Mouse (Mus musculus) CH12.LX (cell line): ENCODE data around the gene Lrp5. TPM values are rescaled to one million over a fixed set of nuclear protein-coding genes. Genes with fewer than 3 reads are reported as not detected.

Source experiments
- DNase-seq: peaks from one replicate; pipeline ENCODE4 v3.0.0-alpha.2; 2013; ENCODE audit errors: extremely low read depth
- H3K27ac ChIP-seq: 2 replicates; pipeline ENCODE4 v1.5.1; 2012; ENCODE audit warnings: low read depth, mild to moderate bottlenecking, control low read depth, moderate library complexity; ENCODE audit not compliant: insufficient read depth
- H3K27me3 ChIP-seq: replicated peaks from 2 replicates; pipeline ENCODE3; 2012; ENCODE audit warnings: inconsistent platforms
- H3K36me3 ChIP-seq, 2 experiments: replicated peaks in 1 of 2; 2 replicates each; pipeline versions ENCODE3 to v1.6.1; 2012; ENCODE audit warnings: inconsistent platforms in 1 of 2, low read length in 1 of 2, mild to moderate bottlenecking in 1 of 2, mixed read lengths in 1 of 2, moderate library complexity in 1 of 2; ENCODE audit not compliant: control insufficient read depth in 1 of 2, insufficient read depth in 1 of 2
- H3K4me1 ChIP-seq, 2 experiments: 2 replicates each; pipeline ENCODE4 v1.6.1; 2012; ENCODE audit warnings: inconsistent platforms in 1 of 2, moderate library complexity in 1 of 2; ENCODE audit not compliant: insufficient read depth in 2 of 2, control insufficient read depth in 1 of 2
- H3K4me2 ChIP-seq: 2 replicates; pipeline ENCODE4 v1.6.1; 2012; ENCODE audit warnings: low read depth, mild to moderate bottlenecking, control low read depth; ENCODE audit not compliant: poor library complexity, insufficient read depth, severe bottlenecking
- H3K4me3 ChIP-seq, 3 experiments: fragments of 150-350 bp in 1 of 3; sonication (generic) in 1 of 3; replicated peaks in 1 of 3; 2 replicates each; pipeline versions ENCODE3 to v1.5.1; 2011 to 2012; ENCODE audit warnings: low read depth in 2 of 3, low read length in 2 of 3, mild to moderate bottlenecking in 2 of 3, moderate library complexity in 2 of 3, control low read depth in 1 of 3, improper control_type of control experiment in 1 of 3, inconsistent platforms in 1 of 3, mixed read lengths in 1 of 3; ENCODE audit not compliant: poor library complexity in 1 of 3
- H3K79me2 ChIP-seq: replicated peaks from 2 replicates; pipeline ENCODE4 v1.6.1; 2012; ENCODE audit warnings: mild to moderate bottlenecking, moderate library complexity; ENCODE audit not compliant: control insufficient read depth, poor library complexity, insufficient read depth, severe bottlenecking; ENCODE audit errors: extremely low read depth
- H3K9ac ChIP-seq: 2 replicates; pipeline ENCODE4 v1.6.1; 2012; ENCODE audit warnings: low read depth, mild to moderate bottlenecking, control low read depth, moderate library complexity; ENCODE audit not compliant: insufficient read depth
- H3K9me3 ChIP-seq: replicated peaks from 2 replicates; pipeline ENCODE3; 2012; ENCODE audit warnings: low read length, inconsistent platforms, mixed read lengths
- BHLHE40 ChIP-seq: IDR thresholded peaks from 2 replicates; pipeline ENCODE4 v1.6.1; 2011; ENCODE audit warnings: mild to moderate bottlenecking, low read depth, low read length, improper control_type of control experiment
- CHD2 ChIP-seq: IDR thresholded peaks from 2 replicates; pipeline ENCODE4 v1.6.1; 2011; ENCODE audit warnings: low read length, improper control_type of control experiment
- ELF1 ChIP-seq: IDR thresholded peaks from 2 replicates; pipeline ENCODE4 v1.6.1; 2014; ENCODE audit warnings: low read depth, mild to moderate bottlenecking, inconsistent platforms, low read length, improper control_type of control experiment
- EP300 ChIP-seq: IDR thresholded peaks from 2 replicates; pipeline ENCODE4 v1.6.1; 2011; ENCODE audit warnings: low read length, improper control_type of control experiment
- GABPA ChIP-seq: IDR thresholded peaks from 2 replicates; pipeline ENCODE4 v1.6.1; 2012; ENCODE audit warnings: low read depth, low read length, improper control_type of control experiment, inconsistent platforms; ENCODE audit not compliant: insufficient replicate concordance
- IRF4 ChIP-seq: IDR thresholded peaks from 2 replicates; pipeline ENCODE4 v1.6.1; 2014; ENCODE audit warnings: low read depth, mild to moderate bottlenecking, inconsistent platforms, low read length, improper control_type of control experiment
- JUN ChIP-seq: IDR thresholded peaks from 2 replicates; pipeline ENCODE4 v1.6.1; 2011; ENCODE audit warnings: low read depth, mild to moderate bottlenecking, low read length, improper control_type of control experiment, moderate library complexity; ENCODE audit not compliant: insufficient read depth
- KAT2A ChIP-seq: IDR thresholded peaks from 2 replicates; pipeline ENCODE4 v1.6.1; 2012; ENCODE audit warnings: low read length, improper control_type of control experiment, inconsistent platforms; ENCODE audit not compliant: insufficient replicate concordance
- MAFK ChIP-seq: IDR thresholded peaks from 2 replicates; pipeline ENCODE4 v1.6.1; 2011; ENCODE audit warnings: low read length, improper control_type of control experiment; ENCODE audit not compliant: insufficient replicate concordance
- NELFE ChIP-seq: IDR thresholded peaks from 2 replicates; pipeline ENCODE4 v1.6.1; 2011; ENCODE audit warnings: low read depth, low read length, improper control_type of control experiment
- NRF1 ChIP-seq: IDR thresholded peaks from 2 replicates; pipeline ENCODE4 v1.6.1; 2014; ENCODE audit warnings: low read depth, mild to moderate bottlenecking, inconsistent platforms, low read length, improper control_type of control experiment, moderate library complexity
- POLR2A ChIP-seq: IDR thresholded peaks from 2 replicates; pipeline ENCODE4 v1.6.1; 2011; ENCODE audit warnings: low read depth, mild to moderate bottlenecking, improper control_type of control experiment, low read length
- SIN3A ChIP-seq: IDR thresholded peaks from 2 replicates; pipeline ENCODE4 v1.6.1; 2012; ENCODE audit warnings: low read length, improper control_type of control experiment, inconsistent platforms
- TCF12 ChIP-seq: IDR thresholded peaks from 2 replicates; pipeline ENCODE4 v1.6.1; 2014; ENCODE audit warnings: low read depth, mild to moderate bottlenecking, inconsistent platforms, low read length, improper control_type of control experiment
- UBTF ChIP-seq: IDR thresholded peaks from 2 replicates; pipeline ENCODE4 v1.6.1; 2012; ENCODE audit warnings: low read depth, mild to moderate bottlenecking, inconsistent platforms, low read length, improper control_type of control experiment, moderate library complexity
- ZC3H11A ChIP-seq: IDR thresholded peaks from 2 replicates; pipeline ENCODE4 v1.6.1; 2012; ENCODE audit warnings: low read depth, mild to moderate bottlenecking, inconsistent platforms, low read length, improper control_type of control experiment
- ZNF384 ChIP-seq: IDR thresholded peaks from 2 replicates; pipeline ENCODE4 v1.6.1; 2012; ENCODE audit warnings: low read depth, low read length, improper control_type of control experiment, inconsistent platforms
- dilution Hi-C: fragments of 300-500 bp; cut with MboI; formaldehyde crosslinking; loops from 2 replicates; pipeline ENCODE4 v1.14.3; 2020; ENCODE audit warnings: low sequenced_read_pairs; ENCODE audit not compliant: extremely low pct_unique_long_range_greater_than_20kb, extremely low pct_ligation_motif_present
- in situ Hi-C: fragments of 300-500 bp; cut with MboI; formaldehyde crosslinking; loops from 3 replicates; pipeline ENCODE4 v1.14.3; 2019; ENCODE audit warnings: low sequenced_read_pairs, low pct_ligation_motif_present, low pct_unique_long_range_greater_than_20kb, mixed read lengths
- polyA plus RNA-seq: library from polyadenylated mRNA; unstranded; fragments of >175 nt; gene quantifications from 2 replicates; pipeline ENCODE4 v1.2.1, GENCODE M21; 2012; ENCODE audit warnings: low read depth; ENCODE audit not compliant: insufficient read length
- total RNA-seq, 2 experiments: library from RNA; depleted of rRNA; stranded (reverse); fragments of 300-350 nt in 1 of 2; fragments of >200 nt in 1 of 2; gene quantifications; 2 replicates each; pipeline ENCODE4 v1.2.3; 2012 to 2014

The Lrp5 gene
- total RNA-seq (2012; rRNA removed) (0.88 and 1.4 TPM in 2 replicates), total RNA-seq (2014; rRNA removed) (0.13 and 0.32 TPM in 2 replicates), polyA plus RNA-seq (0.93 and 1.1 TPM in 2 replicates)

DNA sequence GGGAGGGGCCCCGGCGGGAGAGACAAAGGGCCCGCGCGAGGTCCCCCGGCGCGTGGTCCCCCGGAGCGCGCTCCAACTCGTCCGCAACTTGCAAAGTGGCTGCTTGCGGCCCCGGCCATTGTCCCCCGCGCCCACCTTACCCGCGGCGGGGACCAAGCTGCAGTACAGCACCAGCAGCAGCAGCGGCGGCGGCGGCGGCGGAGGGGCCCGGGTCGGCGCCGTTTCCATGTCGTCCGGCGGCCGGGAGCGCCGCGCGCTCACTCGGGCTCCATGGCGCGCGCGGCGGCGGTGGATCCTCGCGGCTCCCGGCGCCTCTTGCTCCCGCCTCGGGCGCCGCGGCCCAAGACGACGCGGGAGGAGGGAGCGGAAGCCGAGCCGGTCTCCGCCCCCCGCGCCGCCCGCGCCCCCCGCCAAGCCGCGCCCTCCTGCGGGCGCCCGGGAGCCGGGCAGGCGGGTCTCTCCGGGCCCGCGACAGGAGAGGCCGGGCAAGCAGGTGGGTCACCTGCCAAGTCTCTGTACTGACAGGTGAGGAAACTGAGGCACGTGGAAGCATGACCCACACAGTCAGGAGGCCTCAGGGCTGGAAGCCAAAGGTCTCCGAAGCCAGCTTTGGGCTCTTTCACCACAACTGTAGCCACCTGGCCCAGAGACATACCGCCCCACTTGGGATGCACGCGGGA lies at the start of gene Lrp5:
Gene Lrp5, minus strand, starts transcription at position 350 of the 680 bp plus-strand sequence.
- no peak within 1 kb of the TSS for H3K9ac ChIP-seq
- H3K4me1 ChIP-seq: peaks cover 0 to 2% of the 10 kb centered on the region in 2 experiments; a peak in 1 of 4 replicates
- in situ Hi-C loops: no loop called here
- H3K36me3 ChIP-seq: no peaks in the 10 kb centered on the region
- no peaks in the 10 kb centered on the region for H3K79me2 ChIP-seq
- H3K27ac ChIP-seq: no peak within 1 kb of the TSS
- DNase-seq: no peak
- peak within 1 kb of the TSS; percentile 54 for H3K4me2 ChIP-seq
- peaks cover 29% of the 10 kb centered on the region for H3K27me3 ChIP-seq
- dilution Hi-C loops: no loop called here
- no peak for TF ChIP-seq NELFE
- no peak for TF ChIP-seq CHD2
- no peak for TF ChIP-seq ZNF384
- no peak for TF ChIP-seq TCF12
- no peak for TF ChIP-seq ZC3H11A
- no peak for TF ChIP-seq GABPA
- no peak for TF ChIP-seq KAT2A
- no peak for TF ChIP-seq EP300
- no peak for TF ChIP-seq POLR2A
- no peak for TF ChIP-seq BHLHE40
- TF ChIP-seq MAFK: no peak
- TF ChIP-seq SIN3A: no peak
- no peak for TF ChIP-seq JUN
- TF ChIP-seq ELF1: no peak
- no peak for TF ChIP-seq UBTF
- TF ChIP-seq IRF4: no peak
- peak within 1 kb of the TSS in 2 of 3 experiments; percentile 15 to 48 for H3K4me3 ChIP-seq
- H3K9me3 ChIP-seq: peaks cover 4% of the 10 kb centered on the region

DNA sequence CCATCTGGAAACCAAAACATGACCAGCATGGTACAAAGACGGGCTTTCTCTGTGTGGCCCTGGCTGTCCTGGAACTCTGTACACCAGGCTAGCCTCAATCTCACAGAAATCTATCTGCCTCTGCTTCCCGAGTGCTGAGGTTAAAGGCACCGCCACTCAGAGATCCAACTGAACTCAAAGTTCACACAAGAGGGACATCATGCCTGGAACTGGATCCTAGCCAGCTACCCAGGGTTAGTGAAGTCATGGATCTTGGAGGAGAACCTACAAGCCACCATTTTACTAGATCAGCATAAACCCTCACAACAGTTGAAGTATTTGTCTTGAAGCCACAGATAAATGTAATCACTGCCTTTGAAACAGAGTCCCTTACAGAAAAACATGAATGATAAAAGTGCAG lies 49.6 kb upstream of the Lrp5 start:
- H3K36me3 ChIP-seq: no peaks in the 10 kb centered on the region
- dilution Hi-C loops: no loop called here
- no peak for TF ChIP-seq NRF1
- no peak for TF ChIP-seq IRF4

More for the DNA sequence above, 49.6 kb upstream of the Lrp5 start:
- in situ Hi-C loops: no loop called here
- no peaks in the 10 kb centered on the region for H3K79me2 ChIP-seq
- H3K4me2 ChIP-seq: no peak overlapping the region
- H3K27ac ChIP-seq: no peak overlapping the region
- H3K4me1 ChIP-seq: peaks cover 3 to 13% of the 10 kb centered on the region in 2 experiments; a peak in 3 of 4 replicates
- H3K4me3 ChIP-seq: no peak overlapping the region
- no peaks in the 10 kb centered on the region for H3K9me3 ChIP-seq
- no peaks in the 10 kb centered on the region for H3K27me3 ChIP-seq
- DNase-seq: no peak
- H3K9ac ChIP-seq: no peak overlapping the region
